In the genomic region with DNA sequence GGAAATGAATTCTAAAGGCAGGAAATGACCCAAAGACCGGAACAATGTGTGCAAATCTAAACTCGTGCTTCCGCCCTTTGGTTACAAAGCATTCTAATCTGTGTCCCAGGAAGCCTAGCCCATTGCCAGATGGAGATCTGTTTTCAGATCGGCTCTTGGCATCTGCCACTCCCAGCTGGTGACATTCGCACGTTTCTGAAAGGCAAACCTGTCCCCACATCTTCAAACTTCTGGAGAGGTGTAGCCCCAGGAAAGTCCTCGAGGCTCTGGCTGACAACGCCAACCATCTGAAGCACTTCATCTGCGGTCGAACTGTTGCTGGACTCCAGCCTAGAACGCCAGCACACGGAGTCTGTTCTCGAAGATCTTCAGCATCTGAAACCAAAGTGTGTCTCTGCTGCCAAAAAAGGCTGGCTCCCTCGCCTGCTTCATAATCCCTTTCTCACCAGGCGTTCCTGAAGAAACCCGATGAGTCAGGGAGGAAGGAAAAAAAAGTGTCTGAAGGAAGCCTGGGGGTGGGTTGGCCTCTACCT, we compare ENCODE assay signal across 8 mouse cellular contexts.
DNase-seq lines count a peak whose midpoint lies in the region; ATAC-seq and TF ChIP-seq lines count a peak whose summit lies in the region.

No protein-coding gene starts in this region.

- peaks cover 2% of the 10 kb centered on the region; the same call in 1 of the 2 replicates for H3K4me1 ChIP-seq in liver, adult 2 months (ENCODE audit: control insufficient read depth, insufficient read depth, low read length)
- peaks cover 4% of the 10 kb centered on the region for H3K4me1 ChIP-seq in midbrain, embryonic 16.5 days (ENCODE audit: control insufficient read depth, insufficient read depth, low read length)

- 19% methylated on average over 16 of the region's 16 CpGs for WGBS in liver, adult 2 months
- 35% methylated on average over 16 of the region's 16 CpGs for WGBS in midbrain, embryonic 16.5 days

- TF ChIP-seq CTCF in liver, adult 2 months (IDR thresholded peaks at IDR 0.05; ENCODE audit: low read depth, low read length) = no peak

- peak overlapping the region; percentile 45; the same call in 1 of the 2 replicates for H3K27ac ChIP-seq in liver, adult 2 months (replicated peaks; ENCODE audit: insufficient read depth, low read depth, low read length)
- H3K27ac ChIP-seq in midbrain, embryonic 16.5 days (ENCODE audit: low read length) = peak overlapping the region; percentile 30; the same call in 1 of the 2 replicates

- H3K9me3 ChIP-seq in midbrain, embryonic 16.5 days (replicated peaks; ENCODE audit: control insufficient read depth, low read length, poor library complexity, severe bottlenecking) = no peaks in the 10 kb centered on the region

- H3K4me2 ChIP-seq in midbrain, embryonic 16.5 days (ENCODE audit: low read length) = peak overlapping the region; percentile 4; the same call in 1 of the 2 replicates

- H3K27me3 ChIP-seq in liver, adult 2 months (ENCODE audit: control insufficient read depth, insufficient read depth, low read length) = no peaks in the 10 kb centered on the region
- no peaks in the 10 kb centered on the region for H3K27me3 ChIP-seq in midbrain, embryonic 16.5 days (ENCODE audit: control insufficient read depth, insufficient read depth, low read depth, low read length)

- no peaks in the 10 kb centered on the region for H3K79me2 ChIP-seq in liver, adult 2 months (ENCODE audit: control insufficient read depth, insufficient read depth, low read length)

- ATAC-seq in midbrain, embryonic 16.5 days = no peak

- TF ChIP-seq POLR2A in liver, adult 2 months (IDR thresholded peaks at IDR 0.05; ENCODE audit: extremely low read depth, insufficient read depth, low read length) = no peak

- intact Hi-C loops in gastrocnemius, postnatal 14 days (cut with DNase I; ENCODE audit: low total_unique reads) = no loop called here
- intact Hi-C loops in left cerebral cortex, postnatal 4 days (cut with DNase I) = no loop called here

- H3K9ac ChIP-seq in liver, adult 2 months (ENCODE audit: low read depth, low read length) = no peak overlapping the region
- H3K9ac ChIP-seq in midbrain, embryonic 16.5 days (ENCODE audit: low read depth, low read length) = no peak overlapping the region

- H3K4me3 ChIP-seq in liver, adult 2 months (ENCODE audit: insufficient read depth, low read depth, low read length) = no peak overlapping the region
- H3K4me3 ChIP-seq in midbrain, embryonic 16.5 days (ENCODE audit: low read depth, low read length) = no peak overlapping the region

- no peaks in the 10 kb centered on the region for H3K36me3 ChIP-seq in liver, adult 2 months (ENCODE audit: control insufficient read depth, insufficient read depth, low read length)
- no peaks in the 10 kb centered on the region for H3K36me3 ChIP-seq in midbrain, embryonic 16.5 days (ENCODE audit: control insufficient read depth, insufficient read depth, low read length)

- DNase-seq in liver, adult 2 months (ENCODE audit: extremely low read depth, low read depth, low spot score) = peak; percentile 48
- no peak for DNase-seq in liver
- DNase-seq in cerebellum, postnatal 10 days = peak; percentile 85 to 88
- DNase-seq in gastrocnemius, postnatal 14 days = peak; percentile 68
- peak; percentile 62 for DNase-seq in kidney, adult 18-20 months
- peak; percentile 73 for DNase-seq in left cerebral cortex, postnatal 4 days
- DNase-seq in urinary bladder, postnatal 10 days (ENCODE audit: low spot score) = peak; percentile 22
